Mouse (Mus musculus): ENCODE measurements around the gene Med18.
"Not testable (repeated sequence)": the region's sequence is repeated elsewhere in the genome, so short reads cannot be mapped to it uniquely, and the experiment has no call there.

Gene Med18

DNA sequence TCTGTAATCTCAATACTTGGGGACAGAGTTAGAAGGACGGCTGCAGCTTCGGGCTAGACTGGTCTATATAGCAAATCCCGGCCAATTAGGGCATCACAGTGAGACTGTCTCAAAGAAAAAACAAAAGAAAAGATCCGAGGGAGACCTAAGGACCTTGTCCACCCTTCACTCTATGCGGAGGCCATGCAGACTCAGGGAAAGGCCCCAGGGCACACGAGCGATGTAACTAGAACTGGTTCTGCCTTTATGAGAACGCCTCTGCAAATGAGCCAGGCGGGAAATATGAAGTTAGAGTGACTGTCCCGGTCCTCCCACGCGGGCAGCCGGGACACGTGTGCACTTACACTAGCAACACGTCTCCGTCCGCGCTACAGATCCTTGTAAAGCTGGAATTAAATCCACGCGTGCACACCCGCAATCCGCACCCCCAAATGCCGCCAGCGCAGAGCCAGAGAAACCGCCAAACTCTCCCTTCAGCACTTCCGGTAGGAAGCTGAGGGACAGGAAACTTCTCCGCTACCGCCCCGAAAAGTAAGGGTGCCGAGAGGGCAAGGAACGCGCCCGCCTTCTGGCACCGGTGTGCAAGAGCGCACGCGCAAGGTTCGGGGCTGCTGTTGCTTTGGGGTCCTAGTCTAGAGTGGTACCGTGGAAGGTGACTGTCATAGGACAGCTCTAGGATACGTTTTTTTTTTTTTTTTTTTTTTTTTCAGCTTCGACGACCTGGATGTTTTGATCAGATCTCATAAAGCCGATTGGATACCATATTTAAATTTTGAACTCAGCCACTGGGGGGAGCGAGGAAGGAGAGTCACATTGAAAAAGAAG is at the start of gene Med18:
Med18 (minus strand) TSS at position 492 of the 825 bp plus-strand sequence.
- DNase-seq = peak; percentile 98

- DNase-seq = no peak
Observed at GRCm38 (mm10) chr4:132512080-132512479, 48.4 kb upstream of the Med18 start.

- DNase-seq = peak; percentile 99
Observed at GRCm38 (mm10) chr4:132510352-132510798, 46.7 kb upstream of the Med18 start, which contains the start of gene Sesn2. Gene Sesn2 (minus strand): TSS chr4:132510501.

GRCm38 (mm10) chr4:132509621-132510296 is 46.0 kb upstream of the Med18 start:
- peak; percentile 93 for DNase-seq

DNA sequence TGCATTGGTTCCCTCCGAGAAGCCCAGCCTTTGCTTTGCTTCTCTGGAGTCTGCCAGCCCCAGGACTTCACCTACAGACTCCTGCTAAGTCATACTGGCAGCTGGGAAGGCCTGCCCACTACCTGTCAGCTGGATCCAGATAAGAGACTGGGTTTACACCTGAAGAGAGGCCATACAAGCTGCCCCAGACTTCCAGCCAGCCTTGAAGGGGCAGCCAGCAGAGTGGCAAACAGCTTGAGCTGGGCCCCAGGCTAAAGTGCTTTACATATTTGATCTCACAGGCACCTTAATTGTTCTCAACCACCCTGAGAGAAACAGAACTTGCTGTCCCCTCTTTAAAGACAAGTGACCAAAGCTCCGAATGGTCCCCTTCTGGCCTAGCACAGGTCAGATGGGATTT is 43.5 kb upstream of the Med18 start:
- no peak for DNase-seq

- DNase-seq = no peak
Observed at GRCm38 (mm10) chr4:132506250-132506649, 42.5 kb upstream of the Med18 start.

GRCm38 (mm10) chr4:132505800-132506199 is 42.1 kb upstream of the Med18 start:
- no peak for DNase-seq

- no peak for DNase-seq
Observed at GRCm38 (mm10) chr4:132505034-132505738, 41.5 kb upstream of the Med18 start.

DNA sequence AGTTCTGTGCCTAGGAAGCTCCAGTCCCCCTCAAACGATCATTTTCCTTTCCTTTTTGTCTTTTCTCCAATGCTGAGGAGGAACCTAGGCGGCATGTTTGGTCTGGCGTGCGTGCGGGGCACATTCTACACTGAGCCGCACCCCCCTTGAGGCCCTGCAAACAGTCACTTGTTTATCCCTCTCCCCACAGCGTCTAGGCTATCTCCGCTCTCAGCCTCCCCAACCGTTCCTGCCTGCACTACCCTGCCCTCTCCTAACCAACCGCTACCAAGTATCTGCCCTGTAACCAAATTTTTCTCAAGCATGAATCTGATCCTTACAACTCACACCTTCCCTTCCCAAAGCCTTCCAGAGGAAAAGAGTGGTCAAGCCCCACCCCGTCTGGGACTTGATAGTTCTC is 39.6 kb upstream of the Med18 start:
- no peak for DNase-seq

- no peak for DNase-seq
Observed at GRCm38 (mm10) chr4:132501639-132502038, 37.9 kb upstream of the Med18 start.

DNA sequence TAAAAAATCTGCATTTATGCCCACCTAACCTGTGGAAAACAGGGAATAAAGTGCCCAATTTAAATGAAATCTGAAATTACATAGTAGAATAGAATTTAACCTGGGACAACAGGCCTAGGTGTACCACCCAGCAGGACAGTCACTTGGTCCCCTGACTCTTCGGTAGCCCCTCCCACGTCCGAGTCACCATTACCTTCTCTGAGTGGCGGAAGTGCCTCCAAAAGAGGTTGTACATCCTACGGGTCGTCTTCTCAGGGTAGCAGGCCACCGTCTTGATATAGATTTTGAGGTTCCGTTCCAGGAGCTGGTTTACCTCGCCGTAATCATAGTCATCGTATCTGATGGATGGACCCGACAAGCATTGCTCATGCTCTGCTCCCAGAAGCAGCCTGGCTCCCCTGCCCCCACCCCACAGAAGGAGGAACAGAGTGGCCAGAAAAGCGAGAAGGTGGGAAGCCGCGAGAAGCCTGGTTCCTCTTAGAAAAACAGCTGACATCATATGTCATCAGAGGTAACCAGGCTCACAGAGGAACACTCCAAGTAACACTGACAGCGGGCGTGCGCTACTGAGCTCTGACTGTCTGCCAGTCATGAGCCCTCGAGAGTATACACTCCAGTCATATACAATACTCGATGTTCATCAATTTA is 30.7 kb upstream of the Med18 start:
- no peak for DNase-seq

- DNase-seq = no peak
Observed at GRCm38 (mm10) chr4:132492178-132493060, 28.7 kb upstream of the Med18 start.

DNA sequence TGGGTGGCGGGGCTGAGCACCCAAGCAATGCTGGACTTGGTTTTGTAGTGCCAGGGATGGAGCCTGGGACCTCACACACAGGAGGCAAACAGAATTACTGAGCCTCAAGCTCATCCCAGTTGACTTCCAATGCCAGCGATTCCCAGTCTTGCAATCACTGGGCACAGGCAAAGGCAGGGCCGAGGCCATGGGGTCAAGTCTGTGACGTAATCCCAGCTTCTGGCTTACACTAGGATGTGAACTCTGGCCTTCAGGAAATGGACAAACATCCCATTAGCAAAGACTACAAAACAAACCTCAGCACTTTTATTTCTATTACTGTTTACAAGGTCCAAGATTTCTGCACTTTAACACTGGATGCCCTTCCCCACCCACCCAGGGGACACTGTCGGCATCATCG is 28.0 kb upstream of the Med18 start:
- DNase-seq = no peak

DNA sequence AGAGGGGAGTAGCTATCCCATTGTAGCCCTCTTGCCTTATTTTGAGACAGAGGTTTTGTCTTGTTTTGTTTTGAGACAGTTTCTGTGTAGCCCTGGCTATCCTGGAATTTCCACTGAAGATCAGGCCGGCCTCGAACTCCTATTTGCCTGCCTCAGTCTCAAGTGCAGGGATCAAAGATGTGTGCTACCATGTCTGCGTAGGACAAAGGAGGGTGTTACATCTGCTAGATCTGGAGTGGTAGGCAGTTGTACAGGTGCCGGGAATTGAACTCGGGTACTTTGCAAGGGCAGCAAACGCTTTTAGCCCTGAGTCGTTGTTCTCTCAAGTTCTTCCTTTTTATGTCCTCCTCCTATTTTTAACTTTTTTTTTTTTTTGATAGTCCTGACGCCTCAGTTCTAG is 27.3 kb upstream of the Med18 start:
- DNase-seq = no peak

- no peak for DNase-seq
Observed at GRCm38 (mm10) chr4:132490273-132491010, 26.7 kb upstream of the Med18 start.

DNA sequence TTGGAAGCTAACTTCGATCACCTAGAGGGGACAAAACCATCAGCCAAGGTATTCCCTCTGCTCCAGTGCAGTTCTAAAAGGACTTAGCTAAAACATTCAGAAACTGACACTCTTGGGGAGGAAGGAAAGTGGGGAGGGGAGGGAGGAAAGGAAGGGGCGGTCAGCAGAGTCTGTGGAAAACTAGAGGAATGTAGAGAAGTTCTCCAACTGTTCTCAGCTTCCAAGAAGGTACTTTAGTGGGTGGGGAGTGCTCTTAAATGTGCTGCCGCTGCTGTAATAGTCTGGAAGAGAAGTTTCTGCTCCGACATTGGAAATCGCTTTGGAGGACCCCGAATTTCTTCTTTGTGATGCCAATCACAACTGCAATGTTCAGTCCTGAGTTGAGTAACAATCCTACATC is 25.3 kb upstream of the Med18 start:
- no peak for DNase-seq

DNA sequence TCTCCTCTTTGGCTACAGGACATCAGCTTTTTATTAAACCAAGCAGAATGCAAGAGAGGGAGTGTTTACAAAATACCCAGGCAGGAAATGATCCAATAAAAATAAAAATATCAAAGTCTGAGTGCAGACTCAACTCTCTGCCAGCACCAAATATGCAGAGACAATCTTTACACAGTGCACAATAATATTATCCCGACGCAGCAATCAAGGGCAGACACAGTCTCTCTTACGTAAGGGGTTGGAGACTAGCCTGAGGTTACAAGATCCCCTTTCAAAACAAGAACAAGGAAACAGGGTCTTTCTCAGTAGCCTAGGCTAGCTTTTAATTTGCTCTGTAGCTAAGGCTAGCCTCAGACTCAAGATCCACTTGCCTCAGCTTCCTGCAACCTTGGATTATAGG is 24.8 kb upstream of the Med18 start:
- DNase-seq = no peak

- no peak for DNase-seq
Observed at GRCm38 (mm10) chr4:132484820-132485219, 21.1 kb upstream of the Med18 start.

DNA sequence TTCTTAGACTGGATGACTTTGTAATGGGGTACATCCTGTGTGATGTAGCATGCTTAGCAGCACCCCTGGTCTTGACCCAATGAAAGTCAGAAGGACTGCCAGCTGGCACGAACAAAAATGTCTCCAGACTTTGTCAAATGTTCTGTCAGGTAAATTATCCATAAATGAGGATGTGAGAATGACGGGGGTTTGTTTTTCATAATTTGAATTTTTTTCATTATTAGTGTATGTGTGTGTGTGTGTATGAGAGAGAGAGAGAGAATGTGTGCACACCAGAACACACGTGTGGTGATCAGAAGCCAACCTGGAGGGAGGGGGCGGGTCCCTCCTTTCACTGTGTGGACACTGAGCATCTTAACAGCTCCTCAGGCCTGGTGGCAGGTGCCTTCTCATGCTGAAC is 20.5 kb upstream of the Med18 start:
- DNase-seq = no peak

- DNase-seq = no peak
Observed at GRCm38 (mm10) chr4:132482956-132483608, 19.4 kb upstream of the Med18 start.

DNA sequence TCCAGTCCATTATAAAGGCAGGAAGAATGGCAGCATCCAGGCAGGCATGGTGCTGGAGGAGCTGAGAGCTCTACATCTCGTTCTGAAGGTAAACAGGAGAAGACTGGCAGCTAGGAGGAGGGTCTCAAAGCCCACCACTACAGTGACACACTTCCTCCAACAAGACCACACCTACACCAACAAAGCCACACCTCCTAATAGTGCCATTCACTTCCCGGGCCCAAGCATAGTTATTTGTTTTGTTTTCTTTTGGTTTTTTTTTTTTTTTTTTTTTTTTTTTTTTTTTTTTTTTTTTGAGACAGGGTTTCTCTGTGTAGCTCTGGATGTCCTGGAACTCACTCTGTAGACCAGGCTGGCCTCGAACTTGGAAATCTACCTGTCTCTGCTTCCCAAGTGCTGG is 18.4 kb upstream of the Med18 start:
- DNase-seq = not testable (repeated sequence)

Measured in embryo, embryonic 11 days (tissue).